Mouse (Mus musculus) embryonic facial prominence, embryonic 15.5 days (tissue): Measurements from ENCODE around the gene Alg9. TPM values are rescaled to one million over a fixed set of nuclear protein-coding genes. Genes with fewer than 3 reads are reported as not detected.

Experiments
- ATAC-seq: fragments of 200-750 bp; cut with Nextera tagmentation; 2 replicates; pipeline ENCODE4 v1.8.0; 2017; ENCODE audit warnings: low read depth, moderate TSS enrichment; ENCODE audit not compliant: insufficient number of reproducible peaks, low FRiP score, low TSS enrichment
- H3K27ac ChIP-seq: fragments of 300-500 bp; sonication (generic); replicated peaks from 2 replicates; pipeline ENCODE4 v1.5.1; 2015; ENCODE audit warnings: mild to moderate bottlenecking, inconsistent platforms
- H3K27me3 ChIP-seq: fragments of 300-500 bp; sonication (generic); 2 replicates; pipeline ENCODE4 v1.6.1; 2015; ENCODE audit warnings: inconsistent platforms
- H3K36me3 ChIP-seq: fragments of 300-500 bp; sonication (generic); 2 replicates; pipeline ENCODE4 v1.6.1; 2015; ENCODE audit warnings: mild to moderate bottlenecking, inconsistent platforms
- H3K4me1 ChIP-seq: fragments of 300-500 bp; sonication (generic); 2 replicates; pipeline ENCODE4 v1.6.1; 2015; ENCODE audit warnings: inconsistent platforms
- H3K4me2 ChIP-seq: fragments of 300-500 bp; sonication (generic); replicated peaks from 2 replicates; pipeline ENCODE4 v1.6.1; 2015; ENCODE audit warnings: mild to moderate bottlenecking, inconsistent platforms
- H3K4me3 ChIP-seq: fragments of 300-500 bp; sonication (generic); replicated peaks from 2 replicates; pipeline ENCODE4 v1.5.1; 2015; ENCODE audit warnings: mild to moderate bottlenecking, inconsistent platforms
- H3K9ac ChIP-seq: fragments of 300-500 bp; sonication (generic); 2 replicates; pipeline ENCODE4 v1.6.1; 2015; ENCODE audit warnings: inconsistent platforms
- H3K9me3 ChIP-seq: fragments of 300-500 bp; sonication (generic); replicated peaks from 2 replicates; pipeline ENCODE4 v1.6.1; 2016; ENCODE audit warnings: inconsistent platforms
- WGBS: fragments of 180-500 bp; shearing (Covaris S2); methylation state at CpG from one replicate; pipeline ENCODE4 v1.1.7; 2015; 5-methylcytosine and 5-hydroxymethylcytosine counted together
- polyA plus RNA-seq: library from polyadenylated mRNA; unstranded; fragments of >200 nt; fragmentation: Nextera tagmentation; extraction: Ambion mirVana; gene quantifications from 2 replicates; pipeline ENCODE4 v1.2.1, GENCODE M21; 2015

Alg9 gene
- polyA plus RNA-seq, 1 experiment from 2014 or later, result 33.9 TPM

DNA sequence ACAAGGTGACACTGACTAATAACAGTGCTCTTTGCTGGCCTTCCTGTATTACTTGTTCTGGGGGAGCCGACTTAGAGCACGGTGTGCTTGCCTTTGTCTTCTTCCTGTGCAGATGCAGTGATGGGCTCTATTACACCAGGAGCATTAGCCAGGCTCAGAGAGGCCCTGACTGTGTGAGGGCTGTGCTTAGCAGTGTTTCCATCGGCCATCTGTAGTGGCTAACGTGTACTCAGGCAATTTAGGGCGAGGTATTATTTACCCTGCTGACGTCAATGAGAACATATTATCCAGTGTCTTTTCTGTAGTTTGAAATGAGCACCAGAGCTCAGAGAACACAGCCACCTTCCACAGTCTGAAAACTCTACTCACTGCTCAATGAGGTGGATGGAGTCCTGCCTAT is 114.4 kb downstream of the Alg9 start:
- Histone ChIP-seq H3K27ac (no peak overlapping the region), H3K27me3 (no peaks in the 10 kb centered on the region), H3K4me3 (no peak overlapping the region), H3K9me3 (no peaks in the 10 kb centered on the region), H3K9ac (no peak overlapping the region), H3K4me1 (peaks cover 25% of the 10 kb centered on the region), H3K36me3 (0 out of 2 replicates have a peak, but pooled peaks cover 5% of the 10 kb centered on the region), H3K4me2 (no peak overlapping the region)
- WGBS, result 48% methylated on average over 6 of the region's 6 CpGs
- ATAC-seq, result no peak

DNA sequence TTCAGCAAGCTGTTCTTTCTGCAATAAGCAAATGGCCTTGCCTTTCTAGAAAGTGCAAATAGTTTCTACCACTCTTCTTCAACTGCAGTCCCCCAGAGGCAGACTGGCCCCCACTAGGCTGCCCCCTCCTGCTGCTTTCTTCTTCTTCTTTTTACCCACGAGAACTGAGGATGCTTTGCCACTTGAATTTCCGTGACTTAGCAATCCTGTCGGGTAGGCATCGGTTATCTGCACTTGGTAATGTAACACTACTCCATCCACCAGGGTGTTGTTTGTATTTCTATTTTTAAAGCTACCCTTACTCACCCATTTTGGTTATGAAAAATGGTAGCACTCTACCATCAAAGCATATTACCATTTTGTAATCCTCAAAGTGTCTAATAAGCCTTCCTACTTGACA is 115.1 kb downstream of the Alg9 start:
- ATAC-seq, result no peak
- Histone ChIP-seq H3K9ac (no peak overlapping the region), H3K36me3 (peaks cover 6% of the 10 kb centered on the region; the same call in 1 of the 2 replicates), H3K4me3 (no peak overlapping the region), H3K9me3 (no peaks in the 10 kb centered on the region), H3K4me1 (peaks cover 18% of the 10 kb centered on the region), H3K27me3 (no peaks in the 10 kb centered on the region), H3K27ac (no peak overlapping the region), H3K4me2 (no peak overlapping the region)
- WGBS, result 73% methylated on average over 4 of the region's 4 CpGs

GRCm38 (mm10) chr9:50890494-50891090 is 115.8 kb downstream of the Alg9 start:
- Histone ChIP-seq H3K9me3 (no peaks in the 10 kb centered on the region), H3K4me3 (no peak overlapping the region), H3K27ac (no peak overlapping the region), H3K9ac (no peak overlapping the region), H3K27me3 (no peaks in the 10 kb centered on the region), H3K36me3 (peaks cover 12% of the 10 kb centered on the region), H3K4me2 (no peak overlapping the region), H3K4me1 (peaks cover 11% of the 10 kb centered on the region)
- no peak for ATAC-seq
- WGBS, result 73% methylated on average over 3 of the region's 3 CpGs

Other genes with a start within 250 kb of the Alg9 start
- 68.0 and 75.7 TPM in 2 replicates for gene Pts, start 246.3 kb upstream of the Alg9 start, polyA plus RNA-seq
- gene Il18, start 220.2 kb upstream of the Alg9 start, polyA plus RNA-seq, result 6.5 and 7.9 TPM in 2 replicates
- 0.08 and 0.52 TPM in 2 replicates for gene Bco2, start 219.8 kb upstream of the Alg9 start, polyA plus RNA-seq
- not detected in 2 replicates for gene Tex12, start 213.7 kb upstream of the Alg9 start, polyA plus RNA-seq
- 249 TPM in 2 replicates for gene Sdhd, start 171.2 kb upstream of the Alg9 start, polyA plus RNA-seq
- 208 and 217 TPM in 2 replicates for gene Timm8b, start 171.1 kb upstream of the Alg9 start, polyA plus RNA-seq
- 8.8 and 12.8 TPM in 2 replicates for gene Pih1d2, start 157.7 kb upstream of the Alg9 start, polyA plus RNA-seq
- gene Nkapd1, start 157.6 kb upstream of the Alg9 start, polyA plus RNA-seq, result 23.1 and 25.2 TPM in 2 replicates
- 50.1 and 51.3 TPM in 2 replicates for gene Dlat, start 115.2 kb upstream of the Alg9 start, polyA plus RNA-seq
- gene Dixdc1, start 35.5 kb upstream of the Alg9 start, polyA plus RNA-seq, result 13.7 and 17.2 TPM in 2 replicates
- gene 2310030G06Rik, start 28.5 kb upstream of the Alg9 start, polyA plus RNA-seq, result 9.5 TPM in 2 replicates
- 139 and 178 TPM in 2 replicates for gene Cryab, start 23.7 kb upstream of the Alg9 start, polyA plus RNA-seq
- gene Hspb2, start 22.7 kb upstream of the Alg9 start, polyA plus RNA-seq, result 61.2 and 79.5 TPM in 2 replicates
- gene Fdxacb1, start 6.8 kb upstream of the Alg9 start, polyA plus RNA-seq, result 10.8 and 11.3 TPM in 2 replicates
- gene 1110032A03Rik, start 501 bp downstream of the Alg9 start, polyA plus RNA-seq, result 39.9 and 51.9 TPM in 2 replicates
- gene Ppp2r1b, start 70.3 kb downstream of the Alg9 start, polyA plus RNA-seq, result 54.3 and 58.9 TPM in 2 replicates
- gene Sik2, start 234.1 kb downstream of the Alg9 start, polyA plus RNA-seq, result 19.0 and 20.6 TPM in 2 replicates